Mouse (Mus musculus) intestine, embryonic 16.5 days (tissue): ENCODE data around the gene Mag. TPM values are rescaled to one million over a fixed set of nuclear protein-coding genes. Genes with fewer than 3 reads are reported as not detected.

ENCODE experiments used
- ATAC-seq: fragments of 200-750 bp; cut with Nextera tagmentation; 2 replicates; pipeline ENCODE4 v1.8.0; 2017; ENCODE audit warnings: moderate TSS enrichment, moderate library complexity
- H3K27ac ChIP-seq: fragments of 300-500 bp; sonication (generic); 2 replicates; pipeline ENCODE4 v1.5.1; 2014; ENCODE audit warnings: mild to moderate bottlenecking, low read length
- H3K27me3 ChIP-seq: fragments of 300-500 bp; sonication (generic); replicated peaks from 2 replicates; pipeline ENCODE4 v1.6.1; 2014; ENCODE audit warnings: low read length, control low read depth, mixed read lengths; ENCODE audit not compliant: control insufficient read depth, insufficient read depth
- H3K36me3 ChIP-seq: fragments of 300-500 bp; sonication (generic); 2 replicates; pipeline ENCODE4 v1.6.1; 2014; ENCODE audit warnings: low read length, control low read depth; ENCODE audit not compliant: control insufficient read depth, insufficient read depth
- H3K4me1 ChIP-seq: fragments of 300-500 bp; sonication (generic); 2 replicates; pipeline ENCODE4 v1.6.1; 2014; ENCODE audit warnings: low read length, control low read depth, mixed read lengths; ENCODE audit not compliant: control insufficient read depth, insufficient read depth
- H3K4me2 ChIP-seq: fragments of 300-500 bp; sonication (generic); 2 replicates; pipeline ENCODE4 v1.6.1; 2014; ENCODE audit warnings: low read depth, low read length, control low read depth
- H3K4me3 ChIP-seq: fragments of 300-500 bp; sonication (generic); 2 replicates; pipeline ENCODE4 v1.5.1; 2014; ENCODE audit warnings: mild to moderate bottlenecking, low read length
- H3K9ac ChIP-seq: fragments of 300-500 bp; sonication (generic); 2 replicates; pipeline ENCODE4 v1.6.1; 2014; ENCODE audit warnings: low read depth, low read length
- H3K9me3 ChIP-seq: fragments of 300-500 bp; sonication (generic); 2 replicates; pipeline ENCODE4 v1.6.1; 2016; ENCODE audit warnings: low read length, control low read depth; ENCODE audit not compliant: control insufficient read depth
- WGBS: fragments of 180-500 bp; shearing (Covaris S2); extraction: QIAGEN DNeasy Blood & Tissue Kit; methylation state at CpG from one replicate; pipeline ENCODE4 v1.1.7; 2014; 5-methylcytosine and 5-hydroxymethylcytosine counted together
- polyA plus RNA-seq: library from polyadenylated mRNA; unstranded; fragments of >200 nt; fragmentation: Nextera tagmentation; extraction: Ambion mirVana; gene quantifications from 2 replicates; pipeline ENCODE4 v1.2.1, GENCODE M21; 2015

Gene Mag
- polyA plus RNA-seq, 1 experiment from 2014 or later, result 0.31 TPM

GRCm38 (mm10) chr7:30916713-30917112 is 2.0 kb upstream of the Mag start:
- no peak for ATAC-seq
- 30% methylated on average over 6 of the region's 6 CpGs for WGBS

GRCm38 (mm10) chr7:30909773-30910172 is 4.9 kb downstream of the Mag start:
- Histone ChIP-seq H3K36me3 (no peaks in the 10 kb centered on the region), H3K4me2 (no peak overlapping the region), H3K4me1 (peaks cover 5% of the 10 kb centered on the region; the same call in 1 of the 2 replicates), H3K4me3 (no peak overlapping the region), H3K27me3 (no peaks in the 10 kb centered on the region), H3K9me3 (no peaks in the 10 kb centered on the region), H3K9ac (no peak overlapping the region), H3K27ac (no peak overlapping the region)
- ATAC-seq, result peak; percentile 51; the same call in 1 of the 2 replicates
- 66% methylated on average over 6 of the region's 6 CpGs for WGBS

More at GRCm38 (mm10) chr7:30916713-30917112, 2.0 kb upstream of the Mag start:
- Histone ChIP-seq H3K36me3 (no peaks in the 10 kb centered on the region), H3K27me3 (no peaks in the 10 kb centered on the region), H3K27ac (no peak overlapping the region), H3K4me1 (no peaks in the 10 kb centered on the region), H3K4me3 (no peak overlapping the region), H3K9ac (no peak overlapping the region), H3K4me2 (no peak overlapping the region), H3K9me3 (no peaks in the 10 kb centered on the region)

GRCm38 (mm10) chr7:30908992-30909431 is 5.7 kb downstream of the Mag start:
- H3K4me3 ChIP-seq, result peak overlapping the region; percentile 26
- peaks cover 5% of the 10 kb centered on the region; the same call in 1 of the 2 replicates for H3K4me1 ChIP-seq
- peak; percentile 48 for ATAC-seq
- no peaks in the 10 kb centered on the region for H3K36me3 ChIP-seq
- peak overlapping the region; percentile 64 for H3K4me2 ChIP-seq
- no peaks in the 10 kb centered on the region for H3K27me3 ChIP-seq
- WGBS, result 26% methylated on average over 17 of the region's 17 CpGs
- H3K9me3 ChIP-seq, result no peaks in the 10 kb centered on the region
- H3K9ac ChIP-seq, result peak overlapping the region; percentile 37; the same call in 1 of the 2 replicates
- H3K27ac ChIP-seq, result no peak overlapping the region

GRCm38 (mm10) chr7:30908277-30908991 is 6.2 kb downstream of the Mag start:
- Histone ChIP-seq H3K9ac (peak overlapping the region; percentile 37; the same call in 1 of the 2 replicates), H3K27ac (no peak overlapping the region), H3K4me1 (peaks cover 5% of the 10 kb centered on the region; the same call in 1 of the 2 replicates), H3K4me3 (peak overlapping the region; percentile 26), H3K36me3 (no peaks in the 10 kb centered on the region), H3K4me2 (peak overlapping the region; percentile 64), H3K9me3 (no peaks in the 10 kb centered on the region), H3K27me3 (no peaks in the 10 kb centered on the region)
- 3% methylated on average over 23 of the region's 26 CpGs for WGBS
- ATAC-seq, result peak; percentile 61

- Histone ChIP-seq H3K27ac (no peak overlapping the region), H3K4me3 (no peak overlapping the region), H3K4me1 (peaks cover 8% of the 10 kb centered on the region), H3K4me2 (no peak overlapping the region), H3K36me3 (no peaks in the 10 kb centered on the region), H3K9ac (no peak overlapping the region), H3K27me3 (no peaks in the 10 kb centered on the region), H3K9me3 (no peaks in the 10 kb centered on the region)
- 43% methylated on average over 4 of the region's 4 CpGs for WGBS
- no peak for ATAC-seq
Measured at GRCm38 (mm10) chr7:30904042-30904441, 10.6 kb downstream of the Mag start.

GRCm38 (mm10) chr7:30895217-30895616 is 19.5 kb downstream of the Mag start:
- WGBS, result 69% methylated on average over 3 of the region's 3 CpGs

GRCm38 (mm10) chr7:30892515-30892914 is 22.2 kb downstream of the Mag start:
- H3K4me2 ChIP-seq, result no peak overlapping the region
- no peak overlapping the region for H3K9ac ChIP-seq
- H3K4me1 ChIP-seq, result 0 out of 2 replicates have a peak, but pooled peaks cover 6% of the 10 kb centered on the region
- H3K27ac ChIP-seq, result no peak overlapping the region
- no peaks in the 10 kb centered on the region for H3K27me3 ChIP-seq
- H3K9me3 ChIP-seq, result no peaks in the 10 kb centered on the region
- H3K36me3 ChIP-seq, result no peaks in the 10 kb centered on the region
- peak; percentile 55; the same call in 1 of the 2 replicates for ATAC-seq
- 44% methylated on average over 3 of the region's 3 CpGs for WGBS
- H3K4me3 ChIP-seq, result no peak overlapping the region

More at GRCm38 (mm10) chr7:30895217-30895616, 19.5 kb downstream of the Mag start:
- Histone ChIP-seq H3K27me3 (no peaks in the 10 kb centered on the region), H3K36me3 (no peaks in the 10 kb centered on the region), H3K4me2 (no peak overlapping the region), H3K9ac (no peak overlapping the region), H3K9me3 (no peaks in the 10 kb centered on the region), H3K27ac (no peak overlapping the region), H3K4me1 (peaks cover 9% of the 10 kb centered on the region; the same call in 1 of the 2 replicates), H3K4me3 (no peak overlapping the region)
- peak; percentile 65 for ATAC-seq

- WGBS, result 76% methylated on average over 9 of the region's 9 CpGs
- ATAC-seq, result no peak
Measured at GRCm38 (mm10) chr7:30891746-30892145, 22.9 kb downstream of the Mag start.

GRCm38 (mm10) chr7:30890681-30891080 is 24.0 kb downstream of the Mag start:
- Histone ChIP-seq H3K9ac (no peak overlapping the region), H3K4me1 (0 out of 2 replicates have a peak, but pooled peaks cover 6% of the 10 kb centered on the region), H3K27ac (no peak overlapping the region), H3K27me3 (no peaks in the 10 kb centered on the region), H3K4me2 (no peak overlapping the region), H3K9me3 (no peaks in the 10 kb centered on the region), H3K36me3 (no peaks in the 10 kb centered on the region), H3K4me3 (no peak overlapping the region)
- ATAC-seq, result no peak
- 60% methylated on average over 2 of the region's 2 CpGs for WGBS

More at GRCm38 (mm10) chr7:30891746-30892145, 22.9 kb downstream of the Mag start:
- Histone ChIP-seq H3K9me3 (no peaks in the 10 kb centered on the region), H3K9ac (no peak overlapping the region), H3K27me3 (no peaks in the 10 kb centered on the region), H3K36me3 (no peaks in the 10 kb centered on the region), H3K4me2 (no peak overlapping the region), H3K27ac (no peak overlapping the region), H3K4me3 (no peak overlapping the region), H3K4me1 (0 out of 2 replicates have a peak, but pooled peaks cover 6% of the 10 kb centered on the region)
